Mouse (Mus musculus) embryonic fibroblast, embryonic 13.5 days (primary cell): ENCODE data around the gene Atp13a1.

Experiments used
- CTCF ChIP-seq: IDR thresholded peaks from 2 replicates; pipeline ENCODE4 v1.5.1; 2011; ENCODE audit warnings: mild to moderate bottlenecking, control low read depth, low read length, moderate library complexity, borderline replicate concordance; ENCODE audit not compliant: insufficient read depth
- POLR2A ChIP-seq: IDR thresholded peaks from 2 replicates; pipeline ENCODE4 v1.6.1; 2011; ENCODE audit warnings: low read depth, mild to moderate bottlenecking, control low read depth, low read length, moderate library complexity

DNA sequence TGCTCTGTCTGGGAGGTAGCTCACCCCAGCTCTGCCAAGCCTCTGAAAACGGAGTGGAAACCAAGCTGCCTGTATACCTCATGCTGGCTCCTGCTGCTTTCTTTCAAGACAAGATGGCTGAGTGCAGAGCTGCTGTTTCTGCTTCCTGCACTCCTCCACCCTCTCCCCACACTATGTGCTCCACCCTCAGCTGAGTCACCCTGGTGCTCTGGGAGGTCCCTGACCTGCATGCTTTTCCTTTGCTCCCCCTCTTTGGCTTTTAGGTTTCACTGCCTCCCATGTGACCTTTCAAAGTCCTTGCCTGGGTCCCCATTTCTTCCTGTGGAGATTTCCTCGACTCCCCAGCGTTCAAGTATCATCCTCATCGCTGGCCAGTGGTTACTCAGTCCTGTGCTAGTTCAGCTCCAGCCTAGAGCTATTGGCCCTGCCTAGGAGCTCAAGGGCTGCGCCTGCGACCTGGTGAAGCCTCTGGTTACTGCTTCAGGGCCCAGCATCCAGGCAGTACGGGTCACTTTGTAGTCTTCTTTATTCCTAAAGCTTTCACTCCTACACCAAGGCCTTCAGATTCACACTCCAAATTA, 60.1 kb downstream of the Atp13a1 start:
- no peak for TF ChIP-seq CTCF
- TF ChIP-seq POLR2A: no peak
